Mouse (Mus musculus): Measurements from ENCODE around the gene Mgat3. TPM values are rescaled to one million over a fixed set of nuclear protein-coding genes. Genes with fewer than 3 reads are reported as not detected.

Gene Mgat3
- total RNA-seq (2021): 1 to 10 TPM in 1 of 2 experiments, under 1 TPM in 1; 0.87 to 1.1 TPM
- long read RNA-seq, experiment 1, partial matches to known transcripts: 0 of 1 reads
- long read RNA-seq, experiment 1, other reads (novel, unspliced or antisense): 1 of 1 reads
- long read RNA-seq, experiment 2, partial matches to known transcripts: 0 of 1 reads
- long read RNA-seq, experiment 2, other reads (novel, unspliced or antisense): 1 of 1 reads

DNA sequence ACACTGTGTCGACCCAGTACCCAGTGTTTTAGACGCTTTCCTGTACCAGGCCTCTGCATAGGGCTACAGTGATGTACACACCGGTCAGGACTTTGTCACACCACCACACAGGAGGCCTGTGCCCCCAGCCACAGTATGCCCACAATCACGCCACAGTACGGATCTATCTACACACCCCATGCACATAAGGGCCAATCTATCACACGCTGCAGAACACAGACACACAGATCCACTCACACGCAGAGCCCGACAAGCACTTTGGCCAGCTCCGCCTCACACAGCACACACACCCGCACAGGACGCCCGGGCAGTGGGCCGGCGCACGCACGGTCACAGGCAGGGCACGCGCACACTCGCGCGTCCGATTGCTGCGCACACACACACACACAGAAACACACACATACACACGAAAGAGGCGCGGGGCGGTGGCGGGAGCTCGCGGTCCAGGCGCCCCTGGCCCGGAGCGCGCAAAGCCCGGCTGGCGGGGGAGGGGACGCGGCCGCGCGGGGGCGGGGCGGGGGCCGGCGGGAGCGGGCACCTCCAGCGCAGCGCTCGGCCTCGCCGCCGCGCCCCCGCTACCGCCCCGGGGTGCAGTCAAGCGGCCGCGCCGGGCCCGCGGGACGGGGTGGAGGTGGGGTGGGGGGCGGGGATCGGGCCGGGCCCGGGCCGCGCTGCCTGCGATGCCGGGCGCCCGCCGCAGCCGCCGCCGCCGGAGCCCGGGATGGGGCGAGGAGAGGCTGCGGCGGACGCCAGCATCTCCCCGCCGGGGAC, at the start of gene Mgat3:
Gene Mgat3 (plus strand): TSS at position 721 of the 771 bp plus-strand sequence.
- no peak for DNase-seq

DNA sequence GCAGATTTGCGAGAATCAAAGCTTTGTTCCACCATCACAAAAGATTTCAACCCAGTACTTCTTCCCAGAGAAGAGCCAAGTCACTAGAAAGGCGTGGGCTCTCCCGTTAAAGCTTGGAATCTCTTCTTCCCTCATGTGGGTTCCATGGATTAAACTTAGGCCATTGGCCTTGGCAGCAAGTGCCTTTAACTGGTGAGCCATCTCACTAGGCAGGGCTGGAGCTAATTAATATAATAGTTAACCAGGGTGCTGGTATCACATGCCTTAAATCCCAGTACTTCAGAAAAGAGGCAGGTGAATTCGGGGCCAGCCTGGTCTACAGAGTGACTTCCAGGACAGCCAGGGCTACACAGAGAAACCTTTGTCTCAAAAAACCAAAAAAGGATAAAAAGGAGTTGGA, 48.9 kb upstream of the Mgat3 start:
- no peak for DNase-seq

GRCm38 (mm10) chr15:80127191-80127590, 46.3 kb upstream of the Mgat3 start:
- no peak for DNase-seq

GRCm38 (mm10) chr15:80129982-80130381, 43.5 kb upstream of the Mgat3 start:
- DNase-seq: no peak

DNA sequence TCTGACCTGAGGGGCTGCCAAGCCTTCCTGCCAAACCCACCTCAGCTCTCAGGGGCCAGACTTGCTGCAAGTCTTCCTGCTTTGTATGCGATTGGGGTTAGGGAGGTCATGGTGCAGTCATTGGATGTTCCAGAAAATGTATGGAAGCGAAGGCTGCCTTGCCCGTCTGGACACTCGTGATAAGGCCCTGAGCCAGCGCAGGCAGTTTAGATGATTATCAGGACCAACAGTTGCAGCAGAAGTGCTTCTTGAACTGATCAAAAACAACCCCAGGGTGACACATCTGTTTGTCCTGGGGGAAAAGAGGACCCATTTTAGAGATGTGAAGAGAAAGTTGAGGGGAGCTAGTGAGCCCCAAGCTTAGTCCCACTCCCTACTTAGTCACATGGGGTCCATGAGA, 42.8 kb upstream of the Mgat3 start:
- no peak for DNase-seq

GRCm38 (mm10) chr15:80131421-80131820, 42.1 kb upstream of the Mgat3 start:
- DNase-seq: no peak

DNA sequence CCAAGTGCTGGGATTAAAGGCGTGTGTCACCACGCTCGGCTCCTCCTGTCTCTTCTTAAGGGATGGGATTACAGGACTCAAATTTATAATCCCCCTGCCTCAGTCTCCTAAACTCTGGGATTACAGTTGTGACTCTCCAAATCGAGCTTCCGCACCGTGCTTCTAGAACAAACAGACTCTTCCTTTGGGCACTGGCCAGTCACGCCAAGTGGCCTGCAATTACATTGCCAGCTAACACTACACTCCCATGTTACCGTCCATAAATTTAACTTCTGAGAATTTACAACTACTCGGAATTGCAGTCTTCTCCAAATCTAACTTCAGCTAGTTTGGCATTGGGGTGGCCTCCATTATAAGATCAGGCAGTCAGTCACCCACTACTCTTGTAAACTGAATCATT, 41.1 kb upstream of the Mgat3 start:
- no peak for DNase-seq

DNA sequence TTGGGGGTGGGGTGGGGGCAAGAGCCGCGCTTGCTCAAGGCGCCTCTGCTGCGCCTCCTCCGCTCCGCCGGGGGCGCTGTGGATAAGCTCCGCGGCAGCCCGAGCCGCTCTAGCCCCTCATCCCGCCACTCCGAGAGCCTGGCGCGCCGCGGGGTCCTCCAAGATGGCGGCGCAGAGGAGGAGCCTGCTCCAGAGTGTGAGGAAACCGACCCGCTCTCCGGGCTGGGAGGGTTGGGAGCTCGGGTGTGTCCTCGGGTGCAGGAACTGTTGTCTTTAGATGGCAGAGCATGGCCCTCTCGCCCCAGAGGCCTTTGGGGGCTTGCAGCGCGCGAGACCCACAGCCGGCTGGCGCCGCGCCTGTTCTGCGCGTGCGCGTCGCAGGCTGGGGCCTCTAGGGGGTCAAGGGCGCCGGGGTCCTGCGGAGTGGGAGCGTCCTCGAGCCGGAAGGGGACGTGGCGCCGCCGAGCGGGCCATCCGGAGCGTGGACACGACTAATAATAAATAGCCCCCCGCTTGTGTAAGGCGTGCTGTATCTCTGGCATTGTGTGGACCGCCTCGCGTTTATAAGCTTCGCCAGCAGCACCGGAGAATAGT, 40.4 kb upstream of the Mgat3 start, which contains the start of gene Tab1:
Gene Tab1 (plus strand): TSS at position 135 of the 594 bp plus-strand sequence.
- peak; percentile 92 for DNase-seq

DNA sequence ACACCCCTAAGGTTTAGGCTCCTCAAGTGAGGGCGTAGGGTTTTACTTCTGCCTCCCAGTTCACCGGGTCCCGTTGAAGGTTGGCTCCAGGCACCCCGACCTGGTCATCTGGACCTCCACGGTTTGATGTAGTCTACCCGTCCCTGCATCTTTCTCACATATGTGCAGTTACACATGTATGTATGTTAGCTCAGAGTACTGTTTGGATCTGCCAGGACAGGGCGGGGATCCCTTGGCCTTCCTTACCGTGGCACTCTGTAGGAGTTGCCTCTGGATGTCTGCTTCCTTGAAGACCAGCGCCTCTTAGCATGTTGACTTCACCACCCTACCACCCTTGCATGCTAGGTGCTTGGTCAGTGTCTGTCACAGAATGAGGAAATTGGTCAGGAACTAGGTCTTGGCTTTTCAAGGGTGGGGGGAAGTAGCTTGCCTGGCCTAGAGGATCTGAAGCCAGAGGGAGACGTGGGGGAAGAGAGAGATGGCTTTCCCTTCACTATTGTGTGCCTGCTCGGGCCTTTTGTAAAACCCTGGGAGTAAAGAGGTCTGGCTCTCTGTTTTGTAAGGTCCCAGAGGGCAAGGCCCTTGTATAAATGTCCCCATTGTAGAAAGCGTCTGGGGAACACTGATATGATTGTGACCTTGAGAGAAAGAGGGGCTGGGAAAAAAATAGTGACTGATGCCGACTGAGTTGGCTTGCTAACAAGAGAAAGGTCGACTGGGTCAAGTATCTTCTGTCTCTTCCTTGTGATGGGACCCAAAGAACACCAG, 39.7 kb upstream of the Mgat3 start:
- no peak for DNase-seq

DNA sequence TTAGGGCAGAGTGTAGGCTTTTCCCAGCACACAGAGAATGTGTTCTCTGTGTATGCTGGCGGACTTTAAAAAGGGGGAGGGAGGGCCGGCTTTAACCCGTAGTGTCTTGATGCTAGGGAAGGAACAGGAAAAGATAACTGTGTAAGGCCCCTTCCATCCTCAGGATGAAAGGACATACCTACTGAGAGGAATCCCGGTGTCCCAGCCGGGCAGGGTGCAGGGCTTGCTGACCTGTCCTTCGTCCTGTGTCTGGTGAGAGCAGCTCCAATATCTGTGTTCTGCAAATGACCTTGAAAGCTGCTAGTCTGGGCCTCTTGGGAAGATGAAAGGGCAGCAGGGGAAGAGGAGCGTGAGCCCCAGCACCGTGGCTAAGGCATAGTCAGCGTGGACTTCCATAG, 39.1 kb upstream of the Mgat3 start:
- DNase-seq: no peak

GRCm38 (mm10) chr15:80135499-80135898, 38.0 kb upstream of the Mgat3 start:
- DNase-seq: no peak

- no peak for DNase-seq
These were observed 36.9 kb upstream of the Mgat3 start for GRCm38 (mm10) chr15:80136645-80137044.

- no peak for DNase-seq
These were observed 35.4 kb upstream of the Mgat3 start for GRCm38 (mm10) chr15:80137945-80138791.

- DNase-seq: no peak
These were observed 33.2 kb upstream of the Mgat3 start for GRCm38 (mm10) chr15:80140302-80140701.

GRCm38 (mm10) chr15:80140878-80141277, 32.6 kb upstream of the Mgat3 start:
- DNase-seq: no peak

DNA sequence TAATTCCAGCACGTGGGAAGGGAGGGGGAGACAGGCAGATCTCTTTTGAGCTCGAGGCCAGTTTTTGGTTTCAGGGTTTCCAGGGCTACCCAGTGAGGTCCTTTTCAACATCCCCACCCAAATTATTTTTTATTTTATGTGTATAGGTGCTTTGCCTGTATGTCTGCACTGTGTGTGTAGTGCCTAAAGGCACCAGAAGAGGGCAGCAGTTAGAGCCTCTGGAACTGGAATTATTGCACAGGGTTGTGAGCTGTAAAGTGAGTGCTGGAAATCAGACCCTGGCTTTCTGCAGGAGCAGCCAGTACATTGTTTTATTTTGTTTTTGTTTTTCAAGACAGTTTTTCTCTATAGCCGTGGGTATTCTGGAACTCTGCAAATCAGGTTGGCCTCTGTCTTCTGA, 31.4 kb upstream of the Mgat3 start:
- DNase-seq: no peak

DNA sequence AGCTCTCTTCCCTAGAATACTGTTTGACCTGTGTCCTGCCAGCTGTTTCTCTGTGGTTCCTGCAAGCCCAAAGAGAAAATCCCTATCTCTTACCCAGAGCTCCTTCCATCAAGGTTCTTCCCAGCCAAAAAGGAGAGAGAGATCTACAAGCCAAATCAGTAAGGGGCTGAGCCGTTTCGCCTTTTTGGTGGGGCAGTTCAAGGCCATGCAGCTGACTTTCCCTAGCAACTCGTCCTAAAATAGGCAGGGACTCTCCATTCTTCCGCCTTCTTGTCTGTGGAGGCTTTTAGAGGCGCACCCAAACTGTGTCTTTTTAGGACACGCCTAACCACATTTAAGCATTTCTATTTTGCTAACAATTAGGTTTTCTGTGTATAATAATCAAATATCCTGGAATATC, 29.8 kb upstream of the Mgat3 start:
- no peak for DNase-seq

DNA sequence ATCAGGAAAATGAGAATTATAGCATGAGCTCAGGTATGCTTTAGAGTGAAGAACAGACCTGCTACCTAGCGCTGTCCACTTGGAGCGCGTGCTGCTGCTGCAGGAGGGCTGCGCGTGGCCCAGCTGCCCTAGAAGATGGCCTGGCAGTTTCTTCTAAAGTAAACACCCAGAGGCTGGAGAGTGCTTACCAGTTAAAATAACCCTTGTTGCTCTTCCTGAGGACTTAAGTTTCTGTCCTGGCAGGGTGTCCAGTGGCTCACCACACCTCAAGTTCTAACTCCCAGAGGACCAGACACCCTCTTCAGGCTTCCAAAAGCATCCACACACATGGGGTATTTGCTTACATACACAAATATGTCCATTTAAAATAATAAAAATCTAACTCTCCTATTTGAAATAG, 28.1 kb upstream of the Mgat3 start:
- DNase-seq: no peak

DNA sequence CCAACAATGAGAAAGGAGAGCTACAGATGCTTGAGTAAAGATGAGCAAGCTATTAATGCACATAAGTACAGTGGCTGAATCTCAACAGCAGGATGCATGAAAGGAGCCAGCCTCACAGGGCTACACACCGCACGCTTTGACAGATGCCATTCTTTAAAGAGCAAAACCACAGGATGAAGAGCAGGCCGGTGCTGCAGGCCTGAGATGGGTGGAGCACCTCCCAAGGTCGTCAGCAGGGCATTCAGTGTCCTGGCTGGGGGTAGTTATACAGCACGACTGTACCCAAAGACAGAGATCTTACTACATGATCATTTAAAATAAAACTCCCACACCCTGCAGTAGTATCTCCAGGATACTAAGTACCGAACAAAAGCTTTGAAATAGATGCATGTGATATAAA, 27.4 kb upstream of the Mgat3 start:
- DNase-seq: no peak

- no peak for DNase-seq
These were observed 26.4 kb upstream of the Mgat3 start for GRCm38 (mm10) chr15:80147090-80147489.

- DNase-seq: no peak
These were observed 26.0 kb upstream of the Mgat3 start for GRCm38 (mm10) chr15:80147511-80147910.

DNA sequence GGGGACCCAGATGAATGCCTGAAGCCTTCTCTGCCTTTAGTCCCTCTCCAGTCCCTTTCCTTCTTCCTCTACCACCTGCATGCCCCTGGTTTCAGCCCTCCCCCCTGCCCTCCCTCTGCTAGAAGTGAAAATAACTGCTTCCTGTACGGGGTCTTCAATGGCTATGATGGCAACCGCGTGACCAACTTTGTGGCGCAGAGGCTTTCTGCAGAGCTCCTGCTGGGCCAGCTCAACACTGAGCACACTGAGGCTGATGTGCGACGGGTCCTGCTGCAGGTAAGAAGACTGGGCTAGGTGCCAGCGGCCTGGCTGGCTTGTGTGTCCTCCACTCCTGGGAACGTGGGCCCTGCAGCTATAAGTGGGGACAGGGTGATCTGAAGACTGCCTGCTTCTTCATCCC, 25.0 kb upstream of the Mgat3 start:
- no peak for DNase-seq

Data from gastrocnemius, postnatal 25 days (tissue).